Mouse (Mus musculus): Measurements from ENCODE around the gene Tnik.

- TF ChIP-seq CTCF (IDR thresholded peaks at IDR 0.05; ENCODE audit: insufficient read depth, low read depth, low read length) (no peak), POLR2A (IDR thresholded peaks at IDR 0.05; ENCODE audit: insufficient read depth, low read depth, low read length) (no peak)
Observed at GRCm38 (mm10) chr3:28383526-28384126, 120.6 kb downstream of the Tnik start.

All from olfactory bulb, adult 2 months (tissue).